Mouse (Mus musculus) midbrain, embryonic 10.5 days (tissue): Measurements from ENCODE around the gene Clca4a. TPM values are rescaled to one million over a fixed set of nuclear protein-coding genes. Genes with fewer than 3 reads are reported as not detected.

Source experiments
- DNase-seq: peaks from one replicate; pipeline ENCODE4 v3.0.0-alpha.2; 2017; ENCODE audit warnings: low spot score
- H3K27ac ChIP-seq: fragments of 300-500 bp; sonication (generic); replicated peaks from 2 replicates; pipeline ENCODE4 v1.5.1; 2016; ENCODE audit warnings: mild to moderate bottlenecking
- H3K27me3 ChIP-seq: fragments of 300-500 bp; sonication (generic); 2 replicates; pipeline ENCODE4 v1.6.1; 2016; ENCODE audit warnings: low read depth, mild to moderate bottlenecking; ENCODE audit not compliant: poor library complexity, severe bottlenecking
- H3K36me3 ChIP-seq: fragments of 300-500 bp; sonication (generic); 2 replicates; pipeline ENCODE4 v1.6.1; 2016; ENCODE audit warnings: mild to moderate bottlenecking, moderate library complexity
- H3K4me1 ChIP-seq: fragments of 300-500 bp; sonication (generic); 2 replicates; pipeline ENCODE4 v1.6.1; 2016
- H3K4me3 ChIP-seq: fragments of 300-500 bp; sonication (generic); 2 replicates; pipeline ENCODE4 v1.5.1; 2016; ENCODE audit warnings: mild to moderate bottlenecking, moderate library complexity
- H3K9me3 ChIP-seq: fragments of 300-500 bp; sonication (generic); replicated peaks from 2 replicates; pipeline ENCODE4 v1.6.1; 2016; ENCODE audit warnings: mild to moderate bottlenecking
- WGBS: fragments of 180-500 bp; shearing (Covaris S2); methylation state at CpG from one replicate; pipeline ENCODE4 v1.1.7; 2016; 5-methylcytosine and 5-hydroxymethylcytosine counted together
- polyA plus RNA-seq: library from polyadenylated mRNA; unstranded; fragments of >200 nt; fragmentation: Nextera tagmentation; extraction: Ambion mirVana; gene quantifications from 2 replicates; pipeline ENCODE4 v1.2.1, GENCODE M21; 2016

The Clca4a gene
- not detected in 2 replicates for polyA plus RNA-seq

DNA sequence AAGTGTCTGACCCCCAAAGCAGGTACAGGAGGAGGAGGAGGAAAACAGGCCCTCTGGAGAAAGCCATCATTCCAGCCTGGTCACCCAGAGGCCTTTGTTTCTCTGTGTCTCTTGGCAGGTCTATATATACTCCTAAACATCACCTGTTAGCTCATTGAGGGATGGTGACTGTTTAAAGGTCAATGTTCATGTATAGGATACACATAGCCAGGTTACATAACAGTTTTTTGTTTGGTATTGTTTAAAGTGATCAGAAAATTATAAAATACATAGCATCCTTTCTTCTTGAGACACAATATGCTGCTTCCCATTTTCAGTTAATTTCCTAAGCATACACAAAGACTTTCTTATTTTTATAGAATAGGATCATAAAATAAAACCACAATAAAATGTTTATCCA, at the start of gene Clca4a:
Gene Clca4a (minus strand): TSS at position 101 of the 400 bp plus-strand sequence.
- H3K27ac ChIP-seq, result no peak within 1 kb of the TSS
- peaks cover 5% of the 10 kb centered on the region for H3K4me1 ChIP-seq
- DNase-seq, result no peak
- no peaks in the 10 kb centered on the region for H3K36me3 ChIP-seq
- no peaks in the 10 kb centered on the region for H3K9me3 ChIP-seq
- H3K4me3 ChIP-seq, result no peak within 1 kb of the TSS
- H3K27me3 ChIP-seq, result no peaks in the 10 kb centered on the region

DNA sequence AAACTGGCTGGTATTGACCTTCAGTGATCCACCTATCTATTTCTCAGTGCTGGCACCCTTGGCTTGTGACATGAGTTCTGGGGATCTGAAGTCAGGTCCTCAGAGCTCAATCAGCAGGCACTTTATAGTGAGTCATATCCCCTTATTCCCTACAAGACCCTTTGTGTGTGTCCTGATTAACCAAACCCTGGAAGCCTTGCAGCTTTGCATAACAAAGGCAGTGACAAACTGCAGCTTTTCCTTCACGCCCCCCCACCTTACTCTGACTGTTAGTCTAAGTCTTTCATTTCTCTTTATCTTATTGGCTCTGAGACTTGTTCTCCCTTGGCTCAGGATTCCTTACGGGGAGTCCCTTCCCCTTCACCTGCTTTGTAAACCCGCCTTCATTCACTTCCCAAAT, 43.0 kb upstream of the Clca4a start:
- H3K36me3 ChIP-seq, result no peaks in the 10 kb centered on the region
- H3K9me3 ChIP-seq, result no peaks in the 10 kb centered on the region
- H3K4me3 ChIP-seq, result no peak overlapping the region
- 54% methylated on average over 3 of the region's 3 CpGs for WGBS
- H3K27me3 ChIP-seq, result no peaks in the 10 kb centered on the region
- DNase-seq, result no peak
- no peaks in the 10 kb centered on the region for H3K4me1 ChIP-seq
- H3K27ac ChIP-seq, result no peak overlapping the region

DNA sequence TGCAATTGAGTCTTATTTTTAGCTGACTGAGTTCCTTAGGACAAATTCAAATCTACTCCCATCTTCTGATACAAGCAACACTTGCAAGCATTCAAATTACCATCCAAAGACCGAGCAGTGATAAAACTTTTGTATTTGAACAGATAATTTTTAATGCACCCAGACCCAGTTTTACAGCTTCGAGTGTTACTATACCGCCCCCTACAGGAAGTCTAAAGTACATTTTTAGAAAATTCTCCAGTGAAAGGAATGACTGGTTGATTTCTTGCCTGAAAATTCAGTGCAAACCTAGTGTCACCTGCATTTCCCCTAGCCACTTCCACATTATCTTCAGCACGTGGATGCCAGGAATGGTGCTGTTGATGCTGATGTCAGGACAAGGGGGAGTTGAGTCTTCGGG, 29.6 kb upstream of the Clca4a start:
- no peak overlapping the region for H3K4me3 ChIP-seq
- no peaks in the 10 kb centered on the region for H3K36me3 ChIP-seq
- H3K27me3 ChIP-seq, result no peaks in the 10 kb centered on the region
- no peaks in the 10 kb centered on the region for H3K4me1 ChIP-seq
- no peak for DNase-seq
- no peak overlapping the region for H3K27ac ChIP-seq
- H3K9me3 ChIP-seq, result no peaks in the 10 kb centered on the region
- 38% methylated on average over 5 of the region's 5 CpGs for WGBS

DNA sequence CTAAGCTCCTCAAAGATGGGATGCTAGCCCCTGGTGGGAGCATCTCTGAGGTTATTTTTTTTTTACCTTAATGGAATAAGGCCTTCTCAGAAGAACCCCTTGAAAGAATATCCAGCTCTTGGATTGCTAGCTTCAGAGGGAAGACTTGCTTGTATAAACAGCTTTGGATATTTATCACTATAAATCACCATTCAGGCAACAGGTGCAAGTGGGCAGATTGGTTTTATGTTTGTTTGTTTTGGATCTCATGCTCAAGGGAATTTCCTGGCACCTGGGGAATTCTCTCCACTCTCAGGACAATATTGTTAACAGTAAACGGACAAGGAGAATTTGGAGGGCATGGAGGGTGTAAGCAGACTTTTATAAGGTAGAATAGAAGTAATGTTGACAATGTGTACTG, 26.1 kb upstream of the Clca4a start:
- Histone ChIP-seq H3K4me3 (no peak overlapping the region), H3K27me3 (no peaks in the 10 kb centered on the region), H3K36me3 (no peaks in the 10 kb centered on the region), H3K9me3 (no peaks in the 10 kb centered on the region), H3K27ac (no peak overlapping the region), H3K4me1 (no peaks in the 10 kb centered on the region)
- WGBS, result 85% methylated on average over 1 of the region's 1 CpGs
- DNase-seq, result no peak

DNA sequence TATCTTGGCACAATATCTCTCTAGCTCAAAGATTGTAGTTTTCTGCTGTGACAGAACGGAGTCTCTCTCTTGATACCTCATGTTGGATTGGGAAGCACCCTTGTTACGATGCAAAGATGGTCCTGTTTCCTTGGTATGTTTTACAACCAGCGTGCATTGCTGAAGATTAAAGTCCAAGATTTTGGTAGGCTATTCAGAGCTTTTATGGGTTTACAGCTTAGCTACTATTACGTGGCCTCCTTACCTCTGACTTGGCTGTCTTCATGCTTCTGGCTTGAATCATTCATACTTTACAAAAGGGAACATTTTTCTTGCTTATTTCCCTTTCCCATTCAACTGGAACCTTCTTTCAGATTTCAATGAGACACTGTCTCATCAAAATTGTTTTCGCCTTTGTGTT, 18.2 kb upstream of the Clca4a start:
- no peaks in the 10 kb centered on the region for H3K27me3 ChIP-seq
- no peak overlapping the region for H3K4me3 ChIP-seq
- H3K36me3 ChIP-seq, result no peaks in the 10 kb centered on the region
- DNase-seq, result no peak
- no peaks in the 10 kb centered on the region for H3K9me3 ChIP-seq
- H3K4me1 ChIP-seq, result no peaks in the 10 kb centered on the region
- H3K27ac ChIP-seq, result no peak overlapping the region
- 90% methylated on average over 5 of the region's 5 CpGs for WGBS

DNA sequence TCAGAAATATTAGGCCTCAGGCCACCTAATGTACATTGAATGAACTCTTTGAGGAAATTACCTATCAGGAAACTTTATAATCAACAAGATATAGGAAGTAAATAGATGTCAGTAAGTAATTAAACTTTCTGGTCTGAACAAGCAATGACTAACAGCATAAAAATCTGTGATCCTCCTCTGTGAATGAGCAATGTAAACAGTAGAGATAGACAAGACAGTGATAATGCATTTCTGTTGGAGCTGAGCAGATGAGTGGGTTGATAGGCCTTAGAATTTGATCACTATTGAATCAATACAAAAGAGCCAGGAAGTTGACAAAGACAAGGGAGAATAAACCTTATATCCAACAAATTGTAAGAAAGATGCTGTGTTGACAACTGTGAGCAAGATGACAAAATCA, 17.8 kb upstream of the Clca4a start:
- no peaks in the 10 kb centered on the region for H3K36me3 ChIP-seq
- H3K27ac ChIP-seq, result no peak overlapping the region
- no peaks in the 10 kb centered on the region for H3K27me3 ChIP-seq
- DNase-seq, result no peak
- H3K4me1 ChIP-seq, result no peaks in the 10 kb centered on the region
- no peaks in the 10 kb centered on the region for H3K9me3 ChIP-seq
- no peak overlapping the region for H3K4me3 ChIP-seq

DNA sequence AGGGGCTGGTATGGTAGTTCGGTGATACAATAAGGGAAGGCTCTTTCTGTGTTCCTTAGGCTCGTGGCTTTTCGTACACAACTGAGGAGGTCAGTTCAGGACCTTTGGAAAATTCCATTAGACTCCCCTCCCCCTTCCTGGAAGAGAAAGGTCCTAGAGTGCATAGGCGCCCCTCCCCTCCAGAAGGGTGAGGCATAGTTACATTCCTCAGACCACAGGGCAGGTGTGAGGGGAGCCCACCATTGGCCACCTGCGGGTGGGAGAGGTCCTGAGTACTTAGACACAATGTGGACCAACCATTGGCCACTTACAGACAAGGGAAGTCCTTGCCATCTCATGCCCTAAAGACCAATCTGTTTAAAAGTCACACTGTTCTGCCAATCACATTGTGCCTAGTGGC, 11.0 kb upstream of the Clca4a start:
- Histone ChIP-seq H3K9me3 (no peaks in the 10 kb centered on the region), H3K27me3 (no peaks in the 10 kb centered on the region), H3K4me1 (no peaks in the 10 kb centered on the region), H3K36me3 (no peaks in the 10 kb centered on the region), H3K27ac (no peak overlapping the region), H3K4me3 (no peak overlapping the region)
- 84% methylated on average over 5 of the region's 5 CpGs for WGBS
- DNase-seq, result no peak

DNA sequence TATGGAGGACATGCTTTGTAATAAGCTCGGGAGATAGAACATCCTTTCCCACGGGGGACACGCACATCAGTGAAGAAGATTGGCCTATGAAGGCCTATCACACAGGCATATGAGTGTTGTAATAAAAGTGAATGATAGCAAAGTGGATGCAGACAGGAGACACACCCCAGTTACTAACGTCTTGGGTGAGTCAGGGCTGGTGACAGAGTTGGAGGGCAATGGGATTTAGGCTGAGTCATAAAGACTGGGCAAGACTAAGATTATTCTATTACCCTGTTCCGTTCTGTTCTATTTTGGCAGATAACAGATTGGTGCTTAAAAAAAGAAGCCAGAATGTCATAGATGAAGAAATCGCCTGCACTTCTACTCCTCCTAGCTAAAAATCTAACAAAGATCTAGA, 5.7 kb upstream of the Clca4a start:
- H3K27me3 ChIP-seq, result no peaks in the 10 kb centered on the region
- no peak overlapping the region for H3K4me3 ChIP-seq
- peaks cover 5% of the 10 kb centered on the region for H3K4me1 ChIP-seq
- no peaks in the 10 kb centered on the region for H3K36me3 ChIP-seq
- WGBS, result 90% methylated on average over 6 of the region's 6 CpGs
- H3K9me3 ChIP-seq, result no peaks in the 10 kb centered on the region
- H3K27ac ChIP-seq, result no peak overlapping the region
- no peak for DNase-seq

DNA sequence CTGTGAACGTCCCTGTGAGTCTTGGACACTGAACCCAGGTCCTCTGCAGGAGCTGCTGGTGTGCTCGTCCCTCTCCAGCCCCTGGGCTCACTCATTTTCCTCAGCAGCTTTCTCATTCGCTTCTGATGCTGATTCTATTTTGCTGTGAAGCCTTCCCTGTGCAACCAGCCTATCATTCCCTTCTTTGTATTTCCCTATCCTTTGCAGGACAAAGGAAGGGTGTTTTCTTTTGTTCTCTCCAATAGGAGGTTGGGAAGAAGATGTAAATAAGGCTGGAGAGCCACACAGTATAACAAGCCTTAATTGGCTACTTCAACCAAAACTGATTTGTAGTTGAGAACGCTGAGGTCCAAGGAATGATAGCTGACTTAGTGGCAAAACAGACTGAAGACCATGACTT, 2.8 kb upstream of the Clca4a start:
- Histone ChIP-seq H3K27me3 (no peaks in the 10 kb centered on the region), H3K4me3 (no peak overlapping the region), H3K9me3 (no peaks in the 10 kb centered on the region), H3K36me3 (no peaks in the 10 kb centered on the region), H3K27ac (no peak overlapping the region), H3K4me1 (peaks cover 5% of the 10 kb centered on the region)
- 22% methylated on average over 4 of the region's 4 CpGs for WGBS
- DNase-seq, result no peak

DNA sequence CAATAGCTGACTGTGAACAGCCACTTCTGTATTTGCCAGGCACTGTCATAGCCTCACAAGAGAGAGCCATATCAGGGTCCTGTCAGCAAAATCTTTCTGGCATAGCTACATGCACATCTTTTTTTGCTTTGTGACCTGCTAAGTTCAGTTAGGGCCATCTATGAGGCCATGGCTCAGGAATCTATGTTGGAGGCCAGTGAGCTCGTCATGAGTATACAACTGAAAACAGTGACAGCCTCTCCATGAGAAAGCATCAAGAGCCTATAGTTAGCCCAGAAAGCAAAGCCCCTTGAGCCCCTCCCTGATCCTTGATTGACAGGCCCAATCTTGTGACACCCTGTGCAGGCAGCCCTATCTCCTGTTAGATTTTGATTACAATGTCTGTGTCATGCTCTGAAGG, 1.2 kb upstream of the Clca4a start:
- Histone ChIP-seq H3K27me3 (no peaks in the 10 kb centered on the region), H3K36me3 (no peaks in the 10 kb centered on the region), H3K27ac (no peak overlapping the region), H3K9me3 (no peaks in the 10 kb centered on the region), H3K4me3 (no peak overlapping the region), H3K4me1 (peaks cover 5% of the 10 kb centered on the region)
- DNase-seq, result no peak
- WGBS, result 56% methylated on average over 1 of the region's 1 CpGs

DNA sequence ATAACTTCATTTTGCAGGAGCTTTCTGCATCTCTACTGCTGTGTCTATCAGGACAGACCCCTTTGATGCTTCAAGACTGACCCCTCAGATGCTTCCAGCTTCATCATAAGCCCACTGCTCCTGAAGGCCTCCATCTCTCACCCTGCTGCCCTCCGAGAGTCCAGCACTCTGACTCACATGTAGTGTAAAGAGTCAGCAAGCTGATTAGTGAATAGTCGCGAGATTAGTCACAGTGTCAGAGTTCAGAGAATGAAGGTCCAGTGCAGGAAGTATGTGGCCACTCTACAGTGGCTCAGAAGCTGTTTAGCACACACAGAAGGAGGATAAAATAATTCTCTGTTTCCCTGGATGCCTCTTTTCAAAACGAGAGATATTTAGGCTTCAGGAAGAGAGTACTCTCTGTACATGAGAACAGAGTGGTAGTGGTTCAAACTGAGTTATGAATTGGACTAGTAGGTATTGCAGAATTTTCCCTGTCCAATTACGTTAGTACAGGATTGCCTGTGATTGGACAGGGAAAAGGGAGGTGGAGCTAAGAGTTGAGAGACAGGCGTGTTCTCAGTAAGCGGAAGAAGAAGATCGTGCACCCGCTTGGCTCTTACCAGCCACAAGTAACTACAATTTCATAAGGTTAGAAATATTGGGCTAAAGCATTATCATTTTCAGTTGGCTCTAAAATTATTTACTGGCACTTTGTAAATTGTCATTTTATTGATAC, 3.1 kb downstream of the Clca4a start:
- 76% methylated on average over 9 of the region's 9 CpGs for WGBS
- Histone ChIP-seq H3K4me3 (no peak overlapping the region), H3K36me3 (no peaks in the 10 kb centered on the region), H3K4me1 (no peaks in the 10 kb centered on the region), H3K27ac (no peak overlapping the region), H3K9me3 (no peaks in the 10 kb centered on the region), H3K27me3 (no peaks in the 10 kb centered on the region)
- DNase-seq, result no peak

DNA sequence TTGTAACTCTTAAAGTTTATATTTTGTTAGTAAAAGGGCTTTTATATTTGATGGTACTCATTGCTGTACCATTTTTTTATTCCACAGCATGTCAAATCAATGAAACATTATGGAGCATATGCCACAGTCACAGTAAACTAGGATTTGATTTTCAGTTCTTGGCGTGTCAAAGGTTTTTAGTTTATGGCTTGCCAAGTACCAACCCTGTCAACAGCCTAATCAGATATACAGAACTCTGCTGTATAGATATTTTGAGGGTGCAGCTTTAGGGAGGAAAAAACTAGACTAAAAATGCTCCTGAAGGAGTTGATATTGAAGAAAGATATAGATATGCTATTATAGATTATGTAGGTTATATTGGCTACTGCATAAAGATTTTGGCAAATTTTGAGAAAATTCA, 5.1 kb downstream of the Clca4a start:
- 86% methylated on average over 1 of the region's 1 CpGs for WGBS
- no peak overlapping the region for H3K4me3 ChIP-seq
- no peaks in the 10 kb centered on the region for H3K27me3 ChIP-seq
- no peak overlapping the region for H3K27ac ChIP-seq
- H3K4me1 ChIP-seq, result no peaks in the 10 kb centered on the region
- no peaks in the 10 kb centered on the region for H3K36me3 ChIP-seq
- no peaks in the 10 kb centered on the region for H3K9me3 ChIP-seq
- no peak for DNase-seq

DNA sequence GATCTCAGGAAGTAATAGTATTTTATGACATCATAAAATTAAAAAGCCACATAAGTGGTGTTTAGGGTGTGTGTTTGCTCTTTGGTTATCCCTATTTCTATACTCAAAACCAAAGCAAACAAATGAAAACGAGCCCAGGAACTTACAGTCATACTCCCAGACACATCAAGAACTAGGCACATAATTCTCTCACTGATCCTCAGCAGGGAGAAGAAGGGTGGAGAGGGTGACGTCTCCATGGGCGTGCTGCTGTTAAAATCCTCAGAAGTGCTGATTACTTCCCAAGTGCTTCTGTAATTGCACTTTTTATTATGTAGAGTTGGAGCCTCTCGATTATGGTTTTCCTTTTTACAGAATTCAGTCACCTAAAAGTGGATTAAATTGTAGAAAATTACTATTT, 8.8 kb downstream of the Clca4a start:
- no peak overlapping the region for H3K4me3 ChIP-seq
- H3K27me3 ChIP-seq, result no peaks in the 10 kb centered on the region
- no peak for DNase-seq
- WGBS, result 74% methylated on average over 4 of the region's 4 CpGs
- no peaks in the 10 kb centered on the region for H3K36me3 ChIP-seq
- H3K9me3 ChIP-seq, result no peaks in the 10 kb centered on the region
- H3K27ac ChIP-seq, result no peak overlapping the region
- no peaks in the 10 kb centered on the region for H3K4me1 ChIP-seq

DNA sequence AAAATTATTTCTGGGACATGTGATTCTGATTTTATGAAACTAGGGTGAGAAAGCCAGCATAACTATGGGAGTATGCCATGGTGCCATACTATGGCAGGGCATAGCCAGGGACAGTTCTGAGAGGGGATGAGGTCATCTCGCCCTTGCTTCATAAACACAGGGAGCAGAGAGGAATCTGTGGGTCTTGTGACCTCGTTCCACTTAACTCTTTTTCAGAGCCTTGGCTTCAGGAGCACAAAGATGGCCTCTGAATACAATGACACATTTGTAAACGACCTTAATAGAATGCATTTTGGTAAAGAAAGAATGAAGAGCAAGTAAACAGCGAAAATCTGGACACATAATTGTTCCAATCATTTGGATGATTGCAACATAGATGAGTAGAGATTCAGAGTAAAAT, 24.0 kb downstream of the Clca4a start:
- 78% methylated on average over 4 of the region's 4 CpGs for WGBS
- no peak for DNase-seq

More for the DNA sequence above, 24.0 kb downstream of the Clca4a start:
- H3K36me3 ChIP-seq, result no peaks in the 10 kb centered on the region
- no peaks in the 10 kb centered on the region for H3K9me3 ChIP-seq
- H3K4me3 ChIP-seq, result no peak overlapping the region
- no peaks in the 10 kb centered on the region for H3K27me3 ChIP-seq
- H3K4me1 ChIP-seq, result peaks cover 5% of the 10 kb centered on the region; the same call in 1 of the 2 replicates
- H3K27ac ChIP-seq, result no peak overlapping the region
